Comparison of ENCODE assay signal across 20 mouse cellular contexts in genomic region chr8:84015833-84016232, GRCm38 (mm10). TPM values are rescaled to one million over a fixed set of nuclear protein-coding genes. Genes with fewer than 3 reads are reported as not detected.
DNase-seq lines count a peak whose midpoint lies in the region; ATAC-seq and TF ChIP-seq lines count a peak whose summit lies in the region.
"Had no signal": no experiment of that assay in that cellular context is flagged by ENCODE, and none has a peak within 500 bp of the region (broad histone marks: within the 10 kb centered on the region; RNA-seq: fewer than 3 reads in every experiment).

No protein-coding gene starts in this region.

- H3K4me3 ChIP-seq in kidney, postnatal 0 days (replicated peaks; ENCODE audit: low read depth, low read length) = no peak overlapping the region
- H3K4me3 ChIP-seq in lung, postnatal 0 days (ENCODE audit: low read depth, low read length) = no peak overlapping the region
- H3K4me3 ChIP-seq in MEL (ENCODE audit: control insufficient read depth in 1 of 2, insufficient read depth in 1 of 2, low read depth in 2 of 2, low read length in 2 of 2) = no peak overlapping the region
- H3K4me3 ChIP-seq: embryonic facial prominence, embryonic 12.5 days; heart, adult 2 months; heart, embryonic 12.5 days; hindbrain, embryonic 10.5 days had no signal

- DNase-seq in kidney, postnatal 0 days (ENCODE audit: low spot score) = no peak
- DNase-seq in kidney, adult 18-20 months = no peak
- DNase-seq in lung, postnatal 0 days (ENCODE audit: low spot score) = no peak
- no peak for DNase-seq in lung, postnatal 10 days
- no peak for DNase-seq in MEL (ENCODE audit: low read depth, low spot score)
- no peak for DNase-seq in left cerebral cortex, adult 18-20 months (ENCODE audit: low spot score in 2 of 2)
- no peak for DNase-seq in cerebellum, postnatal 36 days
- DNase-seq: adrenal gland, adult 2 months; adrenal gland, postnatal 36 days; cerebellum, adult 2 months; cerebellum, postnatal 10 days; gastrocnemius, postnatal 14 days; heart, adult 2 months had no signal

- no peaks in the 10 kb centered on the region for H3K79me2 ChIP-seq in MEL (ENCODE audit: control insufficient read depth, insufficient read depth, low read length, poor library complexity)

- H3K9me3 ChIP-seq in kidney, postnatal 0 days (replicated peaks; ENCODE audit: low read length) = no peaks in the 10 kb centered on the region
- no peaks in the 10 kb centered on the region for H3K9me3 ChIP-seq in lung, postnatal 0 days (ENCODE audit: low read length)
- no peaks in the 10 kb centered on the region for H3K9me3 ChIP-seq in MEL (replicated peaks; ENCODE audit: insufficient read depth, low read length)

- TF ChIP-seq RAD21 in MEL (IDR thresholded peaks at IDR 0.05; ENCODE audit: low read depth, low read length) = peak; percentile 26

- TF ChIP-seq EP300 in lung, postnatal 0 days (IDR thresholded peaks at IDR 0.05) = no peak
- no peak for TF ChIP-seq EP300 in MEL (IDR thresholded peaks at IDR 0.05; ENCODE audit: low read depth in 1 of 2, low read length in 2 of 2)

- H3K4me2 ChIP-seq in kidney, postnatal 0 days (ENCODE audit: low read length) = no peak overlapping the region
- no peak overlapping the region for H3K4me2 ChIP-seq in lung, postnatal 0 days (replicated peaks; ENCODE audit: low read depth, low read length)
- H3K4me2 ChIP-seq: embryonic facial prominence, embryonic 12.5 days; heart, embryonic 12.5 days; hindbrain, embryonic 14.5 days had no signal

- ATAC-seq in kidney, postnatal 0 days (replicated peaks; ENCODE audit: low FRiP score, low read depth) = no peak
- no peak for ATAC-seq in lung, postnatal 0 days
- ATAC-seq: forebrain, embryonic 16.5 days had no signal

- peaks cover 18% of the 10 kb centered on the region for H3K4me1 ChIP-seq in kidney, postnatal 0 days (replicated peaks; ENCODE audit: insufficient read depth, low read length)
- peaks cover 9% of the 10 kb centered on the region; the same call in 1 of the 2 replicates for H3K4me1 ChIP-seq in lung, postnatal 0 days (ENCODE audit: insufficient read depth, low read depth, low read length)
- H3K4me1 ChIP-seq in MEL (ENCODE audit: control insufficient read depth in 1 of 2, insufficient read depth in 2 of 2, low read length in 2 of 2) = peaks cover 2 to 8% of the 10 kb centered on the region in 2 experiments; a peak in 1 of 4 replicates

- TF ChIP-seq CTCF in kidney, postnatal 0 days (IDR thresholded peaks at IDR 0.05; ENCODE audit: low read depth) = 0 out of 2 replicates have a peak, but pooled peaks have one; percentile 10
- TF ChIP-seq CTCF in lung, postnatal 0 days (IDR thresholded peaks at IDR 0.05) = peak; percentile 9; the same call in 1 of the 2 replicates
- peak in 2 of 3 experiments; percentile 31 to 37; a peak in 3 of 6 replicates for TF ChIP-seq CTCF in MEL (IDR thresholded peaks at IDR 0.05 in 2 of 3, conservative IDR thresholded peaks at IDR 0.05 in 1 of 3; ENCODE audit: control insufficient read depth in 1 of 3, insufficient read depth in 1 of 3, low read depth in 2 of 3, low read length in 3 of 3, poor library complexity in 1 of 3, severe bottlenecking in 1 of 3)

- H3K9ac ChIP-seq in kidney, postnatal 0 days (ENCODE audit: low read depth, low read length) = no peak overlapping the region
- H3K9ac ChIP-seq in lung, postnatal 0 days (replicated peaks; ENCODE audit: low read depth) = no peak overlapping the region
- H3K9ac ChIP-seq in MEL (ENCODE audit: control insufficient read depth, low read depth, low read length, poor library complexity, severe bottlenecking) = no peak overlapping the region
- H3K9ac ChIP-seq: embryonic facial prominence, embryonic 12.5 days; heart, embryonic 12.5 days; hindbrain, embryonic 14.5 days had no signal

- no peaks in the 10 kb centered on the region for H3K36me3 ChIP-seq in kidney, postnatal 0 days (ENCODE audit: insufficient read depth, low read length)
- no peaks in the 10 kb centered on the region for H3K36me3 ChIP-seq in lung, postnatal 0 days (ENCODE audit: insufficient read depth, low read length)
- H3K36me3 ChIP-seq in MEL (ENCODE audit: control insufficient read depth in 1 of 2, insufficient read depth in 2 of 2, low read length in 2 of 2) = no peaks in the 10 kb centered on the region
- H3K36me3 ChIP-seq: embryonic facial prominence, embryonic 12.5 days; G1E; heart, embryonic 12.5 days; hindbrain, embryonic 10.5 days had no signal

- TF ChIP-seq POLR2A in MEL (IDR thresholded peaks at IDR 0.05; ENCODE audit: control insufficient read depth in 1 of 2, insufficient read depth in 1 of 2, low read depth in 1 of 2, low read length in 2 of 2, poor library complexity in 1 of 2) = no peak

- H3K27me3 ChIP-seq in kidney, postnatal 0 days (ENCODE audit: insufficient read depth, low read length) = peaks cover 16% of the 10 kb centered on the region
- peaks cover 20% of the 10 kb centered on the region for H3K27me3 ChIP-seq in lung, postnatal 0 days (replicated peaks; ENCODE audit: insufficient read depth, low read length)
- no peaks in the 10 kb centered on the region for H3K27me3 ChIP-seq in MEL (ENCODE audit: control insufficient read depth in 1 of 2, insufficient read depth in 2 of 2, low read length in 2 of 2)

- H3K27ac ChIP-seq in kidney, postnatal 0 days = no peak overlapping the region
- no peak overlapping the region for H3K27ac ChIP-seq in lung, postnatal 0 days (ENCODE audit: low read length)
- no peak overlapping the region for H3K27ac ChIP-seq in MEL (ENCODE audit: control insufficient read depth, low read depth, low read length)
- H3K27ac ChIP-seq: embryonic facial prominence, embryonic 12.5 days; heart, adult 2 months; hindbrain, embryonic 10.5 days; hindbrain, embryonic 14.5 days had no signal

- WGBS in kidney, postnatal 0 days = 97% methylated on average over 5 of the region's 5 CpGs
- WGBS in lung, postnatal 0 days = 92% methylated on average over 5 of the region's 5 CpGs

TF ChIP-seq in MEL, 35 proteins besides CTCF, POLR2A, EP300 and RAD21:
- TF ChIP-seq ZMIZ1 (IDR thresholded peaks at IDR 0.05; ENCODE audit: low read depth, low read length) (no peak), MEF2A (IDR thresholded peaks at IDR 0.05; ENCODE audit: extremely low read depth, insufficient replicate concordance, low read depth, low read length, poor library complexity, severe bottlenecking) (no peak), TCF12 (IDR thresholded peaks at IDR 0.05; ENCODE audit: low read depth, low read length) (no peak), SMC3 (IDR thresholded peaks at IDR 0.05; ENCODE audit: low read depth, low read length) (peak; percentile 27), HCFC1 (IDR thresholded peaks at IDR 0.05; ENCODE audit: low read depth, low read length) (no peak)

RNA-seq across cellular contexts. Expression of gene 2210011C24Rik, which starts 3.9 kb away (rescaled TPM):
- 15.8 and 21.0 TPM in 2 replicates for polyA plus RNA-seq in kidney, postnatal 0 days (2015; fragmentation: Nextera tagmentation; extraction: Ambion mirVana)
- 51.0 and 70.4 TPM in 2 replicates for polyA plus RNA-seq in lung, postnatal 0 days (2015; fragmentation: Nextera tagmentation; extraction: Ambion mirVana)
- not detected in 2 replicates for total RNA-seq in MEL (2012; rRNA removed)
- not detected for polyA plus RNA-seq in MEL (2012; ENCODE audit: insufficient read depth in 1 of 2, insufficient read length in 2 of 2, low read depth in 1 of 2, low replicate concordance in 2 of 2, missing spikeins in 1 of 2)
- under 1 TPM in 1 of 2 experiments, not detected in 1; 0.61 TPM for total RNA-seq in left cerebral cortex, adult 18-20 months (2021)
- total RNA-seq: adrenal gland, adult 2 months; adrenal gland, postnatal 36 days; G1E had no signal
- polyA plus RNA-seq: embryonic facial prominence, embryonic 12.5 days; forebrain, embryonic 16.5 days; G1E; heart, embryonic 12.5 days; hindbrain, embryonic 10.5 days had no signal

RNA-seq across cellular contexts. Expression of gene Palm3, which starts 5.4 kb away (rescaled TPM):
- 12.7 and 15.7 TPM in 2 replicates for polyA plus RNA-seq in kidney, postnatal 0 days (2015; fragmentation: Nextera tagmentation; extraction: Ambion mirVana)
- polyA plus RNA-seq in lung, postnatal 0 days (2015; fragmentation: Nextera tagmentation; extraction: Ambion mirVana) = 1.1 and 1.6 TPM in 2 replicates
- 0.65 and 0.92 TPM in 2 replicates for total RNA-seq in MEL (2012; rRNA removed)
- polyA plus RNA-seq in MEL (2012; ENCODE audit: insufficient read depth in 1 of 2, insufficient read length in 2 of 2, low read depth in 1 of 2, low replicate concordance in 2 of 2, missing spikeins in 1 of 2) = 1 to 10 TPM in 1 of 2 experiments, not detected in 1; 3.6 TPM
- total RNA-seq in left cerebral cortex, adult 18-20 months (2021) = 1 to 10 TPM; 1.8 to 2.7 TPM
- total RNA-seq: G1E had no signal

RNA-seq across cellular contexts. Expression of gene 1700067K01Rik, which starts 14.5 kb away (rescaled TPM):
- polyA plus RNA-seq in kidney, postnatal 0 days (2015; fragmentation: Nextera tagmentation; extraction: Ambion mirVana) = 1.1 and 1.7 TPM in 2 replicates
- polyA plus RNA-seq in lung, postnatal 0 days (2015; fragmentation: Nextera tagmentation; extraction: Ambion mirVana) = 0.63 and 1.0 TPM in 2 replicates
- 0.39 and 0.69 TPM in 2 replicates for total RNA-seq in MEL (2012; rRNA removed)
- under 1 TPM in 1 of 2 experiments, not detected in 1; 0.53 TPM for polyA plus RNA-seq in MEL (2012; ENCODE audit: insufficient read depth in 1 of 2, insufficient read length in 2 of 2, low read depth in 1 of 2, low replicate concordance in 2 of 2, missing spikeins in 1 of 2)
- total RNA-seq in left cerebral cortex, adult 18-20 months (2021) = under 1 TPM; 0.42 to 0.53 TPM
- total RNA-seq: gastrocnemius, adult 18-20 months; gastrocnemius, postnatal 14 days had no signal

RNA-seq across cellular contexts. Expression of gene Samd1, which starts 18.4 kb away (rescaled TPM):
- 6.7 and 7.2 TPM in 2 replicates for polyA plus RNA-seq in kidney, postnatal 0 days (2015; fragmentation: Nextera tagmentation; extraction: Ambion mirVana)
- 5.3 and 5.6 TPM in 2 replicates for polyA plus RNA-seq in lung, postnatal 0 days (2015; fragmentation: Nextera tagmentation; extraction: Ambion mirVana)
- 96.7 and 111 TPM in 2 replicates for total RNA-seq in MEL (2012; rRNA removed)
- 100 to 1,000 TPM in 1 of 2 experiments, not detected in 1; 121 TPM for polyA plus RNA-seq in MEL (2012; ENCODE audit: insufficient read depth in 1 of 2, insufficient read length in 2 of 2, low read depth in 1 of 2, low replicate concordance in 2 of 2, missing spikeins in 1 of 2)
- 10 to 100 TPM; 45.1 to 45.4 TPM for total RNA-seq in left cerebral cortex, adult 18-20 months (2021)

RNA-seq across cellular contexts. Expression of gene Il27ra, which starts 26.6 kb away (rescaled TPM):
- 1.2 and 1.3 TPM in 2 replicates for polyA plus RNA-seq in kidney, postnatal 0 days (2015; fragmentation: Nextera tagmentation; extraction: Ambion mirVana)
- 0.56 and 0.93 TPM in 2 replicates for polyA plus RNA-seq in lung, postnatal 0 days (2015; fragmentation: Nextera tagmentation; extraction: Ambion mirVana)
- 32.4 and 38.5 TPM in 2 replicates for total RNA-seq in MEL (2012; rRNA removed)
- 10 to 100 TPM in 1 of 2 experiments, not detected in 1; 31.8 TPM for polyA plus RNA-seq in MEL (2012; ENCODE audit: insufficient read depth in 1 of 2, insufficient read length in 2 of 2, low read depth in 1 of 2, low replicate concordance in 2 of 2, missing spikeins in 1 of 2)
- under 1 TPM; 0.30 to 0.52 TPM for total RNA-seq in left cerebral cortex, adult 18-20 months (2021)
- total RNA-seq: G1E had no signal
- polyA plus RNA-seq: G1E had no signal

Comparison
In these comparisons a context has a peak if more than half of its experiments do, and no peak if none do; other contexts are left out.
1. RNA of gene 2210011C24Rik, which starts 3.9 kb away (polyA plus RNA-seq): 51.0 to 70.4 TPM in lung, postnatal 0 days and 15.8 to 21.0 TPM in kidney, postnatal 0 days; not detected in MEL; every median in the first group is over 10 times any median in the second.
2. Peak in every context shown above with its lines, with median percentiles within 50 percentile points of each other: CTCF ChIP-seq.